Mouse (Mus musculus): ENCODE measurements around the gene Slc29a3. TPM values are rescaled to one million over a fixed set of nuclear protein-coding genes. Genes with fewer than 3 reads are reported as not detected.

Slc29a3 gene
- polyA plus RNA-seq, 2 experiments = 10.0 to 10.4 TPM

- Histone ChIP-seq H3K4me3 (replicated peaks; ENCODE audit: low read length) (no peak overlapping the region), H3K36me3 (ENCODE audit: control insufficient read depth, insufficient read depth, low read length) (peaks cover 14% of the 10 kb centered on the region), H3K27ac (replicated peaks; ENCODE audit: low read depth, low read length) (no peak overlapping the region), H3K4me1 (ENCODE audit: control insufficient read depth, insufficient read depth, low read length) (no peaks in the 10 kb centered on the region; the same call in 1 of the 2 replicates), H3K9me3 (ENCODE audit: control insufficient read depth, low read length) (no peaks in the 10 kb centered on the region), H3K9ac (ENCODE audit: low read depth, low read length, severe bottlenecking) (no peak overlapping the region), H3K27me3 (ENCODE audit: control insufficient read depth, insufficient read depth, low read length) (no peaks in the 10 kb centered on the region), H3K4me2 (replicated peaks; ENCODE audit: low read depth, low read length, severe bottlenecking) (peak overlapping the region; percentile 33; the same call in 1 of the 2 replicates)
- 7% methylated on average over 8 of the region's 9 CpGs for WGBS
- ATAC-seq (ENCODE audit: low FRiP score, low read depth) (peak; percentile 54), DNase-seq (ENCODE audit: low spot score) (peak; percentile 86)
- TF ChIP-seq POLR2A (IDR thresholded peaks at IDR 0.05; ENCODE audit: borderline replicate concordance, extremely low read depth, insufficient read depth, insufficient read length) = no peak
These were observed 27.0 kb upstream of the Slc29a3 start for GRCm38 (mm10) chr10:60779628-60780027.

- ATAC-seq (ENCODE audit: low FRiP score, low read depth) (peak; percentile 41; the same call in 1 of the 2 replicates), DNase-seq (ENCODE audit: low spot score) (peak; percentile 30)
- no peaks in the 10 kb centered on the region for H3K27me3 ChIP-seq (ENCODE audit: control insufficient read depth, insufficient read depth, low read length)
- no peak overlapping the region for H3K9ac ChIP-seq (ENCODE audit: low read depth, low read length, severe bottlenecking)
- 67% methylated on average over 12 of the region's 12 CpGs for WGBS
- H3K4me2 ChIP-seq (replicated peaks; ENCODE audit: low read depth, low read length, severe bottlenecking) = no peak overlapping the region
- peaks cover 24% of the 10 kb centered on the region for H3K36me3 ChIP-seq (ENCODE audit: control insufficient read depth, insufficient read depth, low read length)
- no peak for TF ChIP-seq POLR2A (IDR thresholded peaks at IDR 0.05; ENCODE audit: borderline replicate concordance, extremely low read depth, insufficient read depth, insufficient read length)
- no peak overlapping the region for H3K4me3 ChIP-seq (replicated peaks; ENCODE audit: low read length)
- no peak overlapping the region for H3K27ac ChIP-seq (replicated peaks; ENCODE audit: low read depth, low read length)
- no peaks in the 10 kb centered on the region; the same call in 1 of the 2 replicates for H3K4me1 ChIP-seq (ENCODE audit: control insufficient read depth, insufficient read depth, low read length)
- H3K9me3 ChIP-seq (ENCODE audit: control insufficient read depth, low read length) = no peaks in the 10 kb centered on the region
These were observed 25.9 kb upstream of the Slc29a3 start for GRCm38 (mm10) chr10:60778542-60778941.

- Histone ChIP-seq H3K4me2 (replicated peaks; ENCODE audit: low read depth, low read length, severe bottlenecking) (no peak overlapping the region), H3K4me3 (replicated peaks; ENCODE audit: low read length) (no peak overlapping the region), H3K9me3 (ENCODE audit: control insufficient read depth, low read length) (no peaks in the 10 kb centered on the region), H3K9ac (ENCODE audit: low read depth, low read length, severe bottlenecking) (no peak overlapping the region), H3K4me1 (ENCODE audit: control insufficient read depth, insufficient read depth, low read length) (no peaks in the 10 kb centered on the region; the same call in 1 of the 2 replicates), H3K27ac (replicated peaks; ENCODE audit: low read depth, low read length) (no peak overlapping the region), H3K27me3 (ENCODE audit: control insufficient read depth, insufficient read depth, low read length) (no peaks in the 10 kb centered on the region), H3K36me3 (ENCODE audit: control insufficient read depth, insufficient read depth, low read length) (peaks cover 28% of the 10 kb centered on the region; the same call in 1 of the 2 replicates)
- DNase-seq (ENCODE audit: low spot score) (no peak), ATAC-seq (ENCODE audit: low FRiP score, low read depth) (no peak)
- 74% methylated on average over 6 of the region's 6 CpGs for WGBS
- no peak for TF ChIP-seq POLR2A (IDR thresholded peaks at IDR 0.05; ENCODE audit: borderline replicate concordance, extremely low read depth, insufficient read depth, insufficient read length)
These were observed 22.9 kb upstream of the Slc29a3 start for GRCm38 (mm10) chr10:60775473-60775872.

- DNase-seq (ENCODE audit: low spot score) (no peak), ATAC-seq (ENCODE audit: low FRiP score, low read depth) (no peak)
- no peak overlapping the region for H3K27ac ChIP-seq (replicated peaks; ENCODE audit: low read depth, low read length)
- H3K27me3 ChIP-seq (ENCODE audit: control insufficient read depth, insufficient read depth, low read length) = no peaks in the 10 kb centered on the region
- 91% methylated on average over 13 of the region's 13 CpGs for WGBS
- H3K4me2 ChIP-seq (replicated peaks; ENCODE audit: low read depth, low read length, severe bottlenecking) = no peak overlapping the region
- no peak overlapping the region for H3K4me3 ChIP-seq (replicated peaks; ENCODE audit: low read length)
- TF ChIP-seq POLR2A (IDR thresholded peaks at IDR 0.05; ENCODE audit: borderline replicate concordance, extremely low read depth, insufficient read depth, insufficient read length) = no peak
- H3K36me3 ChIP-seq (ENCODE audit: control insufficient read depth, insufficient read depth, low read length) = peaks cover 28% of the 10 kb centered on the region; the same call in 1 of the 2 replicates
- no peaks in the 10 kb centered on the region for H3K9me3 ChIP-seq (ENCODE audit: control insufficient read depth, low read length)
- no peaks in the 10 kb centered on the region for H3K4me1 ChIP-seq (ENCODE audit: control insufficient read depth, insufficient read depth, low read length)
- no peak overlapping the region for H3K9ac ChIP-seq (ENCODE audit: low read depth, low read length, severe bottlenecking)
These were observed 22.0 kb upstream of the Slc29a3 start for GRCm38 (mm10) chr10:60774616-60775015.

- WGBS = 48% methylated on average over 4 of the region's 4 CpGs
These were observed 18.3 kb upstream of the Slc29a3 start for GRCm38 (mm10) chr10:60770855-60771254.

More at GRCm38 (mm10) chr10:60770855-60771254, 18.3 kb upstream of the Slc29a3 start:
- H3K27ac ChIP-seq (replicated peaks; ENCODE audit: low read depth, low read length) = no peak overlapping the region
- H3K4me1 ChIP-seq (ENCODE audit: control insufficient read depth, insufficient read depth, low read length) = no peaks in the 10 kb centered on the region
- H3K9me3 ChIP-seq (ENCODE audit: control insufficient read depth, low read length) = no peaks in the 10 kb centered on the region
- no peaks in the 10 kb centered on the region for H3K27me3 ChIP-seq (ENCODE audit: control insufficient read depth, insufficient read depth, low read length)
- no peak for DNase-seq (ENCODE audit: low spot score)
- H3K36me3 ChIP-seq (ENCODE audit: control insufficient read depth, insufficient read depth, low read length) = peaks cover 37% of the 10 kb centered on the region
- no peak overlapping the region for H3K4me3 ChIP-seq (replicated peaks; ENCODE audit: low read length)
- H3K9ac ChIP-seq (ENCODE audit: low read depth, low read length, severe bottlenecking) = no peak overlapping the region
- no peak for ATAC-seq (ENCODE audit: low FRiP score, low read depth)
- H3K4me2 ChIP-seq (replicated peaks; ENCODE audit: low read depth, low read length, severe bottlenecking) = no peak overlapping the region
- no peak for TF ChIP-seq POLR2A (IDR thresholded peaks at IDR 0.05; ENCODE audit: borderline replicate concordance, extremely low read depth, insufficient read depth, insufficient read length)
